Mouse (Mus musculus) testis, adult 2 months (tissue): ENCODE data around the gene Il33. TPM values are rescaled to one million over a fixed set of nuclear protein-coding genes. Genes with fewer than 3 reads are reported as not detected.

Experiments used
- H3K27ac ChIP-seq: fragments of 200-500 bp; 2 replicates; pipeline ENCODE4 v1.5.1; 2012; ENCODE audit warnings: low read depth, low read length; ENCODE audit not compliant: control insufficient read depth, insufficient read depth
- H3K27me3 ChIP-seq: fragments of 200-500 bp; 2 replicates; pipeline ENCODE4 v1.6.1; 2012; ENCODE audit warnings: mild to moderate bottlenecking, low read length, moderate library complexity; ENCODE audit not compliant: control insufficient read depth, insufficient read depth
- H3K36me3 ChIP-seq: fragments of 200-500 bp; 2 replicates; pipeline ENCODE4 v1.6.1; 2012; ENCODE audit warnings: mild to moderate bottlenecking, low read length; ENCODE audit not compliant: control insufficient read depth, insufficient read depth
- H3K4me1 ChIP-seq: fragments of 200-500 bp; 2 replicates; pipeline ENCODE4 v1.6.1; 2012; ENCODE audit warnings: low read length; ENCODE audit not compliant: control insufficient read depth, insufficient read depth
- H3K4me3 ChIP-seq: fragments of 200-500 bp; 2 replicates; pipeline ENCODE4 v1.5.1; 2012; ENCODE audit warnings: low read depth, mild to moderate bottlenecking, low read length, moderate library complexity, mixed read lengths; ENCODE audit not compliant: control insufficient read depth
- CTCF ChIP-seq: fragments of 200-500 bp; IDR thresholded peaks from 2 replicates; pipeline ENCODE4 v1.5.1; 2012; ENCODE audit warnings: low read depth, mild to moderate bottlenecking, inconsistent platforms, low read length, moderate library complexity; ENCODE audit not compliant: control insufficient read depth, insufficient read depth, insufficient replicate concordance
- POLR2A ChIP-seq: fragments of 200-500 bp; IDR thresholded peaks from 2 replicates; pipeline ENCODE4 v1.6.1; 2012; ENCODE audit warnings: low read depth, mild to moderate bottlenecking, inconsistent platforms, low read length, moderate library complexity; ENCODE audit not compliant: control insufficient read depth
- polyA plus RNA-seq: library from polyadenylated mRNA; depleted of rRNA; stranded (reverse); fragments of >200 nt; gene quantifications from 2 replicates; pipeline ENCODE4 v1.2.3, GENCODE M21; 2012

The Il33 gene
- polyA plus RNA-seq, 1 experiment = 2.1 TPM

- Histone ChIP-seq H3K27ac (no peak overlapping the region), H3K36me3 (no peaks in the 10 kb centered on the region), H3K27me3 (no peaks in the 10 kb centered on the region), H3K4me3 (no peak overlapping the region), H3K4me1 (no peaks in the 10 kb centered on the region)
- TF ChIP-seq POLR2A = no peak
- no peak for TF ChIP-seq CTCF
Observed at GRCm38 (mm10) chr19:29888946-29889345, 36.0 kb upstream of the Il33 start.

- H3K4me3 ChIP-seq = no peak overlapping the region
- no peak for TF ChIP-seq POLR2A
- no peak for TF ChIP-seq CTCF
- H3K4me1 ChIP-seq = no peaks in the 10 kb centered on the region
- H3K36me3 ChIP-seq = no peaks in the 10 kb centered on the region
- no peak overlapping the region for H3K27ac ChIP-seq
- H3K27me3 ChIP-seq = no peaks in the 10 kb centered on the region
Observed at GRCm38 (mm10) chr19:29891981-29892380, 32.9 kb upstream of the Il33 start.

GRCm38 (mm10) chr19:29892786-29893185 lies 32.1 kb upstream of the Il33 start:
- TF ChIP-seq POLR2A = no peak
- no peak for TF ChIP-seq CTCF
- Histone ChIP-seq H3K27me3 (no peaks in the 10 kb centered on the region), H3K36me3 (no peaks in the 10 kb centered on the region), H3K4me1 (no peaks in the 10 kb centered on the region), H3K4me3 (no peak overlapping the region), H3K27ac (no peak overlapping the region)

GRCm38 (mm10) chr19:29893718-29894273 lies 31.1 kb upstream of the Il33 start:
- no peak overlapping the region for H3K27ac ChIP-seq
- H3K4me3 ChIP-seq = no peak overlapping the region
- no peaks in the 10 kb centered on the region for H3K36me3 ChIP-seq
- TF ChIP-seq CTCF (no peak), POLR2A (no peak)
- no peaks in the 10 kb centered on the region for H3K4me1 ChIP-seq
- H3K27me3 ChIP-seq = no peaks in the 10 kb centered on the region

GRCm38 (mm10) chr19:29894381-29894780 lies 30.5 kb upstream of the Il33 start:
- no peak overlapping the region for H3K27ac ChIP-seq
- H3K4me1 ChIP-seq = no peaks in the 10 kb centered on the region
- no peak overlapping the region for H3K4me3 ChIP-seq
- TF ChIP-seq CTCF = no peak
- no peaks in the 10 kb centered on the region for H3K27me3 ChIP-seq
- no peaks in the 10 kb centered on the region for H3K36me3 ChIP-seq

GRCm38 (mm10) chr19:29895047-29895446 lies 29.9 kb upstream of the Il33 start:
- no peak overlapping the region for H3K27ac ChIP-seq
- TF ChIP-seq CTCF (no peak), POLR2A (no peak)
- H3K36me3 ChIP-seq = no peaks in the 10 kb centered on the region
- H3K4me1 ChIP-seq = no peaks in the 10 kb centered on the region
- H3K4me3 ChIP-seq = no peak overlapping the region
- no peaks in the 10 kb centered on the region for H3K27me3 ChIP-seq

- Histone ChIP-seq H3K36me3 (no peaks in the 10 kb centered on the region), H3K4me3 (no peak overlapping the region), H3K27me3 (no peaks in the 10 kb centered on the region), H3K4me1 (no peaks in the 10 kb centered on the region), H3K27ac (no peak overlapping the region)
- TF ChIP-seq POLR2A (no peak), CTCF (no peak)
Observed at GRCm38 (mm10) chr19:29900318-29900717, 24.6 kb upstream of the Il33 start.

- Histone ChIP-seq H3K36me3 (no peaks in the 10 kb centered on the region), H3K4me1 (no peaks in the 10 kb centered on the region), H3K4me3 (no peak overlapping the region), H3K27me3 (no peaks in the 10 kb centered on the region), H3K27ac (no peak overlapping the region)
- TF ChIP-seq CTCF = no peak
Observed at GRCm38 (mm10) chr19:29902343-29903070, 22.4 kb upstream of the Il33 start.
